Mouse (Mus musculus): ENCODE results near the gene Ankrd33.
A peak's percentile ranks its signal among the peaks of the same experiment; 100 is the strongest.

Gene Ankrd33

DNA sequence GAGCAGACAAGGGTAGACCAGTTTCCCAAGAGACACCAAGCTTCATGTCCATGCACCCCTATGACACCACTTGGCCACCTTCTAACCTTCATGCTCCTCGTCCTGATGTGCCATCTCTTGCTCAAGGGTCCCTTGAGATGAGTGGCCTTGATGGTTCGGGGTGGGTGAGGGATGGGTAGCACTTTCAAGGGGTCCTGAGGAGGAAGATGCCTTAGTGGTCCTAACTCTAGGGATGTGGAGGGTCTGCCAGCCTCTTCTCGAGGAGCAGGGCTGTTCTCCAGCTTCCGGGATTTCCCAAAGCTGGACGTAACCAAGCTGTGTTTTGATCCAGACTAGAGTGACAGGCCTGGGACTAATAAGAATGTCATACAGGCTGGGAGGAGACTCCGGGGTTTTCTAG, 10.0 kb downstream of the Ankrd33 start:
- no peak for DNase-seq

DNA sequence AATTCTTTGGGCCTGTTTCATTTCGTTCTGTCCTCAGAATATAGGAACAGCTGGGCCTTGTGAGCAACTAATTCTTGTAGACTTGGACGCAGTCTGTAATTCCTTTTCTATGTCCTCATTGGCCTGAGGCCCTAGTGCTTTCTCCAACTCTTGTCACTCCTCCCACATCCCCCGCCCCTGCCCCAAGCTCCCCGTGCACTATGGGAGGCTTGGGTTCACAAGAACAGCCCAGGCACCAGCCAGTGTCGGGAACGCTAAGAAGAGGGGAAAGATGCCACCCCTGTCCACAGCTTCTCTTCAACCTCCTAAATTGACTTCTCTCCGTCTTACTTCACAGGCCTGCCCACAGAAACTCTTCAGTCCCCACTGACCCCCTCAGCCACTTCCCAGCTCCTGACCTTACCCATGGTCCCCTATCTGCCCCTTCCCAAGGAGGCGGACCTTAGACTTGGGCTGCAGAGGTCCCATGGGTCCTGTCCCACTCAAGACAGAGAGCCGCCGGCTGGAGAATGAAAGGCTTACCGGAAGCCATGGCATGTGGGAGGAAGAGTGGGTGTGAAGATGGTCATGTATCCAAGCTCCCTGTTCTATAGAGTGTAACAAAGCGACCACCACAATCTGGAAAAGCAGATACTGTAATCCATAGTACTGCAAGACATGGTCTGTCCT, 11.5 kb downstream of the Ankrd33 start:
- DNase-seq, result peak; percentile 74 to 82

GRCm38 (mm10) chr15:101128181-101129089, 12.9 kb downstream of the Ankrd33 start, which contains the start of gene Acvrl1:
Gene Acvrl1, plus strand, starts transcription at chr15:101128522.
- peak; percentile 78 to 85 for DNase-seq

DNA sequence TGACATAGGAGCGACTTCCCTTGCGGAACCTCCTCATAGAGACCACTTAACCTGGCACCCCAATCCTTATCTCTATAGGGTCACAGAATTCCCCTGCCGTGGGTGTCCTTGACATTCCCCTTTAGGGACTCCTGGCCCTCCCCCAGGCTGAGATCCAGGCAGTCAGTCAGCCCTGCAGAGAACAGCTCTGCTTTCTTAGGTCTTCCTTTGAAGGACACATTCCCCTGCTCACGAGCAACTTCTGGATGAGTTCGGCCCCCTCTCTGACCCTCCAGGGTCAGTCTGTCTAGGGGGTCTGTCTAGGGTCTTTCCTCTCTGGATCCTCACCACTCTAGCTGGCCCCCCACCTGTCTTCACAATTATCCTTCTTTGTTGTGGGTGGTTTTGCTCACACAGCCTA, 13.9 kb downstream of the Ankrd33 start:
- no peak for DNase-seq

DNA sequence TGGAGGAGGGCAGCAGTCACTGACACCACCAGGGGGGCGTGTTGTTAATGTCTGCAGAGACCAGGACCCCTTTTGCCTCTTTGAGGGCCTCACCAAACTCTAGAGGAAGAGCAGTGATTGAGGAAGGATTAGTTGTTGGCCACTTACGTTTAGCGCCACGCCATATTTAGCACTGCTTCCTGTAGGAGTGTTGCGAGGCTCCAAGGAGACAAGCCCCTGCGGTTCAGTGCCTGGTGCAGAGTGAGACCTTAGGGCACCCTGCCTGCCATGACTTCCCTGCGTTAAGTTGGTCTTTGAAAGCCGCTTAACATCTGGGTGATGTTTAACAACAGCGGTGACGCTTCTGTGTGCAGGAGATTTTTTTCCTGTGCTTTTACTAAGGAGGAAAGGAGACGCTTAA, 15.9 kb downstream of the Ankrd33 start:
- no peak for DNase-seq

DNA sequence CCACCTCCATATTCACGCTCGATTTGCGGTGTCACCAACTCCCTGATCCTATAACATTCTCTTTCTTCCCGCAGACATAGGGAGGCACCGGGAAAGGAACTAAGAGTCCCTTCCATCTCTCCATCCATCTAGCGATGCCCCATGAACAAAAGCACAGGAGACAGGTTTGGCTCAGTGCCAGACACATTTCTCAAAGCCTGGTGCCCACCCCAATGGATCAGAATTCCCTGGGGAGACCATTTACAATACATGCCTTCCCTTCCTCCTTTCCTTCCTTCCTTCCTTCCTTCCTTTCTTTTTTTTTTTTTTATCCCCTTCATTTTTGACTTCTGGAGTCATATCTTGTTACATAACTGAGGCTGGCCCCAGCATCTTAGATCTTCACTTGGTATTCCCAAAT, 16.5 kb downstream of the Ankrd33 start:
- DNase-seq, result no peak

DNA sequence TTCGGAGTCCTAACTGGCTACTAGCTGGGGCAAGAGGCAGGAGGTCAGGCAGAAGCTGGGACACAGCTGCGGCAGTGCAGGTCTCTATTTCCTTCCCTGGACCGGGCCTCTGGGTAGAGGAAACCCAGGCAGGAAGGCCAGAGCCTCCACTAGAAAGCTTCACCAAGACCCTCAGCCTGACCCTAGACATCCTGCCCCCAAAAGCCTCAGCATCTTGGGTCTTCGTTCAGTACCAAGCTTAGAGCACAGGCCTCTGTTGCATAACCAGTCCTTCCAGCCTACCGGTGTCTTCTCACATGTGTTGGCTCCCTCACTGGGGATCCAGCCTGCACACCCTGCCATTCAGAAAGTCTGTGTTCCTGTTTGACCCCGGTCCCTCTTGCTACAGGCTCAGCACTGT, 17.2 kb downstream of the Ankrd33 start:
- DNase-seq, result no peak

GRCm38 (mm10) chr15:101133993-101134704, 18.6 kb downstream of the Ankrd33 start:
- peak in 1 of 2 experiments; percentile 67 for DNase-seq

GRCm38 (mm10) chr15:101135405-101135804, 19.9 kb downstream of the Ankrd33 start:
- no peak for DNase-seq

DNA sequence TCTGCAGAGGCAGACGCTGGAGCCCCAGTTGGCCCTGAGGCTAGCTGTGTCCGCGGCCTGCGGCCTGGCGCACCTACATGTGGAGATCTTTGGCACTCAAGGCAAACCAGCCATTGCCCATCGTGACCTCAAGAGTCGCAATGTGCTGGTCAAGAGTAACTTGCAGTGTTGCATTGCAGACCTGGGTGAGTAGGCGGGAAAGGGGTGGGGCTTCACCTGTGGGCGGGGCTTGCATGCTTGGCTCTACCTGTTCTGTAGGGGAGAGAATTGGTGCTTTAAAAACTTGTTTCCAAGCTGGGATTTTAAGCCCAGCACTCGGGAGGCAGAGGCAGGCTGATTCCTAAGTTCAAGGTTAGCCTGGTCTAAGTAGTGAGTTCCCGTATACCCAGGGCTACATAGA, 21.9 kb downstream of the Ankrd33 start:
- no peak for DNase-seq

GRCm38 (mm10) chr15:101138675-101139074, 23.1 kb downstream of the Ankrd33 start:
- no peak for DNase-seq

GRCm38 (mm10) chr15:101139885-101140284, 24.3 kb downstream of the Ankrd33 start:
- DNase-seq, result peak; percentile 60 to 68

DNA sequence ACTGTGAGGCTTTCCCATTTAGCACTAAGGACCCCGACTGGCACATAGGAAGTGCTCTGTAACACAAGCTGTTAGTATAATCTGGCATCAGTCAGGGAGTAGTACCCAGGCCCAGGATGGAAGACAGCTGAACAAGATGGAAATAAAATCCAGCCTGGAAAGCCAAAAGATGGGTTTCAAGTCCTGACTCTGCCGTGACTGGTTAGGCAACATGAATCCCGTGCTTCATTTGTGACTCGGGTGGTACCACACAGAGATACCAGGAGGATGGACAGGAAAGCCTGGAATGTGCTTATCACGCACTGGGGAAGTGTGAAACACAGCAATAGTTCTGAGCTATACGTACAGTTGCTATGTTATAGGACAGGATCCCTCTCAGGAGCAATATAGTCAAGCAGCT, 25.0 kb downstream of the Ankrd33 start:
- DNase-seq, result no peak

- peak; percentile 80 to 87 for DNase-seq
These were observed 25.5 kb downstream of the Ankrd33 start for GRCm38 (mm10) chr15:101141061-101141541.

DNA sequence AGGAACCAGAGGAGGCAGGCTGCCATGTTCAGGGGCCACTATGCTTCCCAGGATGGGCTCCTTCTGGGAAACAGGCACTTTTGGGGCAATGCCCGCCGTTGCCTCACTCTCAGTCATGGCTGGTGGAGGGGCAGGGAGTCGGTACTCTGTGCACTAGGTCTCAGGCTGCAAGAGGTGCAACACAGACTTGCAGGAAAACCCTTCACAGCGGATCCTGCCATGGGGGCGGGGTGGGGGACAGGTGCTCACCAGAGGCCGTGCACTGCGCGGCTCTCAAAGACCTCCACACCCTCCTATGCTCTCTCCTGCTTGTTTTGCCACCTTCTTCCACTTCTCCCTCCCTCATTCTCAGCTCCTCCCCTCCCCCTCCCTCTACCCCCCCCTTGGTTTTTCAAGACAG, 27.1 kb downstream of the Ankrd33 start:
- DNase-seq, result peak in 1 of 2 experiments; percentile 5

DNA sequence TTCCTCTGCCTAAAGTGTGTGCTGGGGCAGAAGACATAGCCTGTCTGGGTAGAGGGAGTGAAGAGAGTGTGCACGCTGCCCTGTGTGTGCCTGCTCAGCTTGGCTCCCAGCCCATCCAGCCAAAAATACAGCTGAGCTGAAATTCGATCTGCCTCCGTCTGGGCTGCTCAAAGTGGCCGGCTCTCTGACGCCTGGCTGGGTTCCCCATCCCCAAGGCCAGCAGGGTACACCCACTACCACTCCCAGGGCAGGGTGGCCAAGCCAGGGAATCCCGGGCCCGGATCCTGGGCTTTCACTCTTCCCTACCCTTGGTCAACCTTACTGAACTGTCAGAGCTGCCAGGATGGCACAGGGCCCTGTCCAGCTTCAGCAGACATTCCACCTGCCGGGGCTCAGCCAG, 27.9 kb downstream of the Ankrd33 start:
- peak; percentile 67 to 74 for DNase-seq

GRCm38 (mm10) chr15:101144176-101144575, 28.6 kb downstream of the Ankrd33 start:
- peak in 1 of 2 experiments; percentile 35 for DNase-seq

GRCm38 (mm10) chr15:101144779-101145178, 29.2 kb downstream of the Ankrd33 start:
- DNase-seq, result no peak

GRCm38 (mm10) chr15:101145424-101146099, 30.0 kb downstream of the Ankrd33 start:
- peak in 1 of 2 experiments; percentile 99 for DNase-seq

DNA sequence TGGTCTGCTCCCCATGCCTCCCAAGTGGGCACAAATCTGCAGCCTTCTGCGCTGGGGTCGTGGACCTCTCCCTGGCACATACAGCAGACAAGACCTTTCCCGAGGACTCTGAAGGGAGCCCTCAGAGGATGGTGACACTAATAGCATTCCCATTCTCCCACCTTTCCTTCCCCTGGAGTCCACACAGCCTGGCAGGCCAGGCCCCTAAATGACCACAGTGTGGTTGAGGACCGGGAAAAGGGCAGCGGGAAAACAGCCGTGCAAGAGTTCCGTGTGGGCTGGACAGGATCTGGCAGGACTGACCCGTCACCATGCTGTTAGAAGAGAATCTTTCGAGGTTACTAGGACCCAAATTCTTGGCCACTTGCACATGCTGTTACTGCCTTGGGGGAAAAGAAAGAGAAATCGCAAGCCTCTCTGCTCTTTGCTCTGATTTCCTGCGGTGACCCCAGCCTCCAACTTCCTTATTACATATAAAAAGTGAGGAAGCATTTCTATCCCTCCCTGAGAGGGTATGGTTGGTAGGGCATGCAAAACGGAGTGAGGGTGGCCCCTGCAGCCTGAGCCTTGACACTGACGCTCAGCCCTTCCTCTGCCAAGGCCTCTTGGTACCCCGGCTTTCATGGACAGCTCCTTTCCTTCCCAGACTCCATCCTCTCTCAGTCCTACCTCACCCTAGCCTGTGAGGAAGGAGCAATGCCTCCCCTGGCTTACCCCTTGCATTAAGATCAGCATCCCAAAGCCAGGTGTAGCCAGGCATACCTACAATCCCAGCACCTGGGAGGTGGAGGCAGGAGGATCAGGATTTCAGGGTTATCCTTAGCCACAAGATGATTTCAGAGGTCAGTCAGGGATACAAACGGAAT, 30.8 kb downstream of the Ankrd33 start:
- peak in 1 of 2 experiments; percentile 0 for DNase-seq
